Mouse (Mus musculus) hematopoietic multipotent progenitor cell, adult 10-12 weeks (in vitro differentiated cells): ENCODE results near the gene Cdan1. TPM values are rescaled to one million over a fixed set of nuclear protein-coding genes. Genes with fewer than 3 reads are reported as not detected.

Experiments used
- polyA plus RNA-seq: library from polyadenylated mRNA; stranded (reverse); fragments of >175 nt; gene quantifications from 2 replicates; pipeline ENCODE4 v1.2.3, GENCODE M21; 2012; ENCODE audit warnings: low replicate concordance

Gene Cdan1
- 35.8 and 84.4 TPM in 2 replicates for polyA plus RNA-seq

DNA sequence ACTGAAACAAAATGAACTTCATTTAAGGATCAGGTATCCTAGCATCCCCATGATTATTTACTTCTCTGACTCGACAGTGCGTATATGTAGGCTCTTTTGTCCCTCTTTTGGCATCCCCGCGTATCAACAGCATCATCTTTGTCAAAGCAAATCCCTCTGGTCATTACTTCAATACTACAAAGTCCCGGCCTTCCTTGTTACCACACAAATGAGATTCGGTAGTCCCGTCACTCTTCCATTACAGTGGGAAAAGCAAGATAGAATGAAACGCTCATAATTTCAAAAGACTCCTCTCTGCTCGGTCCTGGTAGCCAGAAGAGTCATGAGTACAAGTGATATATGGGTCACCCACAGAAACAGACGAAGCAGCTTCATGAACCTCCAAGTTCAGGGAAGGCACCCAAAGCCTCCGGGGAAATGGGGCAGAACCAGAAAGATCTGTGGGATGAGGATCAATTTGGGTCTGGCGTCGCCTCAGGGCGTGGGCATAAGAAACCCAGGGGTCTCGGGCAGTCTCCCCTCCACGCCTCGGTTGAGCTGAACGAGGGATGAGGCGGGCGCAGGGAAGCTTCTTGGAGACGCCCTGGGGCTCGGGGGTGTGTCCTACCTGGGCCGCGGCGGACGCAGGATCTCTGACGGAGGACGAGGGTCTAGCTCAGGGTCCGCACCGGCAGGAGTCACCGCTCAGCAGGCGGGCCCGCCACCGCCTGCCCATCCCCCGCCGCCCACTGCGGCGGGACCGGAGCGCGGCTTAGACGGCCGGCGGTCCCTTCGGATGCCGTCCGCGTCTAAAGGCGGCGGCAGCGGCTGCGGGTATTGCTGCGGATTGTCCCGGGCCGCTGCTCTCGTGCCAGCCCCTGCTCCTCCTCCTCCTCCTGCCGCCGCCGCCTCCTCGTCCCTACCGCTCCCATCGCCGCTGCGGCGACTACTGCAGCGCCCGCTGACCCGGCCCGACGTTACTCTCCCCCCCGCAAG is at the start of gene Cdan1:
Cdan1 (minus strand) TSS at position 680 of the 975 bp plus-strand sequence.

DNA sequence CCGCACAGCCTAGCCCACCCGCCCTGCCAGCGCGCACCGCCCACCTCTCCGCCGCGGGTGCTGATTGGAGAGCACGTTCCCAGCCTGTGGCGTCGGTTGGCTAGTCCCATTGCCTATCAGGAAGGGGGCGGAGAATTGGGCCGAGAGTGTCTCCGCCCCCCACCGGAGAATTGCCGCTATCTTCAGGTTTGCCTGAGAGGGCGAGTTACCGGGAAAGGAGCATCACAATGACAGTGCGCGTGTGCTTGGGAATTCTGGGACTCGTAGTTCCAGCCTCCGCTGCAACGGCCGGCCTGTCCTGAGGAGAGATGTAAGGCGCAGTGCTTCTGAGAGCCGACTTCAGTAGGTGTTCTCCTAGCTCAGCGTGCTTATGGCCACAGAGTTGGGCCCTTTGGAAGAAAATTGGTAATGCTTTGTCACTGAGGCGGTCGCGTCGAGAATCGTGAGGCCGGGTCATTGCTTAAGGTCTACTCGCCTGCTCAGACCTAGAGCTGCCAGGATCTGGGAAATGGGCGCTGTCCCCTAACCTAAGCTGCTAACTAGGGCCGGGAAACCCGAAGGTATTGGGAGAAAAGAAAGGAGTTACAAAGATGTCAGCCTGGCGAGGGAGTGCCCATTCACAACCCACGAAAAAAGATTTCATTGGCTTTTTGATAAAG is 625 bp upstream of the Cdan1 start, which contains the start of gene Ttbk2:
Ttbk2 (minus strand) TSS at position 181 of the 659 bp plus-strand sequence.

Other genes starting within 250 kb of the Cdan1 start
- gene Haus2, start 240.7 kb downstream of the Cdan1 start, polyA plus RNA-seq, result 0.30 and 1.5 TPM in 2 replicates
- 3.1 and 3.4 TPM in 2 replicates for gene Lrrc57, start 240.6 kb downstream of the Cdan1 start, polyA plus RNA-seq
- gene Stard9, start 221.0 kb downstream of the Cdan1 start, polyA plus RNA-seq, result 0.97 and 1.2 TPM in 2 replicates
- gene Ttbk2, start 476 bp upstream of the Cdan1 start, polyA plus RNA-seq, result 5.1 and 11.0 TPM in 2 replicates
- gene Ubr1, start 120.6 kb upstream of the Cdan1 start, polyA plus RNA-seq, result 7.9 and 34.4 TPM in 2 replicates
- gene Tmem62, start 126.9 kb upstream of the Cdan1 start, polyA plus RNA-seq, result 3.5 and 10.4 TPM in 2 replicates
- gene Ccndbp1, start 158.3 kb upstream of the Cdan1 start, polyA plus RNA-seq, result 7.0 and 34.1 TPM in 2 replicates
- gene Epb42, start 186.9 kb upstream of the Cdan1 start, polyA plus RNA-seq, result 0.72 and 6.7 TPM in 2 replicates
- gene Tgm5, start 235.7 kb upstream of the Cdan1 start, polyA plus RNA-seq, result not detected in 2 replicates